Mouse (Mus musculus): Measurements from ENCODE around the gene Ube2cbp. TPM values are rescaled to one million over a fixed set of nuclear protein-coding genes. Genes with fewer than 3 reads are reported as not detected.

Gene Ube2cbp
- polyA plus RNA-seq, 1 experiment from 2014 or later: 5.3 TPM

- in situ Hi-C loops (cut with MboI; ENCODE audit: low pct_unique_long_range_greater_than_20kb): no loop called here
- ATAC-seq: no peak
- CTCF ChIA-PET: no interaction called here
Measured at GRCm38 (mm10) chr9:86328270-86328669, 136.5 kb downstream of the Ube2cbp start.

DNA sequence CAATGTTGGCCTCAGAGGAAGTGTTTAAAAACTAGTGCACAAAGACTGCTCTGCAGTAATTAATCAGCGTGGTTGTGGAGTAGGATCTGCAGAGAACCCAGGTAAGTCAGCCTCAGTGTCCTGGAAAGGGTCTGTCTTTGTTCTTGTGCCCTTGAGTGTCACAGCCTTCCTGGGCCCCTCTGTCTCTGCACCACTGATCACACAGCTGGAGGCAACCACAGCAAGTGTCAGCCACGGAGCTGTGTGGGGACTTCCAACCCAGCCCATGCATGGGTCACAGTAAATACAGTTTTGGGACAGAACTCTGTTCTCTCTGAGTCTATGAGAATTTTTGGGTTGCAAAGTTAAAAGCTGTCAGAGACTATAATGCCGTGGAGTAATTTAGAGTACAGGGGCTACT is 137.4 kb downstream of the Ube2cbp start:
- ChIA-PET CTCF (no interaction called here), POLR2A (no interaction called here)
- TF ChIP-seq CTCF (IDR thresholded peaks at IDR 0.05): no peak
- DNase-seq (ENCODE audit: low read depth, low spot score) (no peak), ATAC-seq (peak; percentile 57)
- H3K27me3 ChIP-seq: no peaks in the 10 kb centered on the region
- in situ Hi-C loops (cut with MboI; ENCODE audit: low pct_unique_long_range_greater_than_20kb): no loop called here

More at GRCm38 (mm10) chr9:86328270-86328669, 136.5 kb downstream of the Ube2cbp start:
- no peaks in the 10 kb centered on the region for H3K27me3 ChIP-seq
- POLR2A ChIA-PET: no interaction called here
- TF ChIP-seq CTCF (IDR thresholded peaks at IDR 0.05): no peak
- no peak for DNase-seq (ENCODE audit: low read depth, low spot score)

DNA sequence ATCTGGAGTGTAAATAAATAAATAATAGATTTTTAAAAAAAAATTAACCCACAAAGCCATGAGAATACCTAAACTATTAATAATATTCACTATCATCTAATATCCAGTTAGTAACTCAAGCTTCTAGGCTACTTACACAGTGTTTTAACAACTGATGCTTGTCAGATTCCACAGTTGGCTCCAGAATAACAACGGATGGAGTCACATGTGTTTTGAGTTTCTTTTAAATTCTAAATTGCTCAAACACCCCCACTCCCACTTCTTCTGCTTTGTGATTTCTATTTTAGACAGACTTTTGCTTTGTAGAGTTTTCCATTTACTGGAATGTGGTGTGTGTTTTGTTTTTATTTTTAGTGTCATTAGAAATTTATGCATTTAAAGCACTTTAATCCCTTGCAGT is 140.0 kb downstream of the Ube2cbp start:
- POLR2A ChIA-PET: no interaction called here
- no peaks in the 10 kb centered on the region for H3K27me3 ChIP-seq
- ATAC-seq: no peak
- no peak for DNase-seq (ENCODE audit: low read depth, low spot score)
- in situ Hi-C loops (cut with MboI; ENCODE audit: low pct_unique_long_range_greater_than_20kb): no loop called here
- no peak for TF ChIP-seq CTCF (IDR thresholded peaks at IDR 0.05)
- CTCF ChIA-PET: no interaction called here

- H3K27me3 ChIP-seq: no peaks in the 10 kb centered on the region
- ATAC-seq (no peak), DNase-seq (ENCODE audit: low read depth, low spot score) (no peak)
- ChIA-PET CTCF (interaction anchor here (1.3 kb wide), 1 partner anchor 15 kb away, joined by 6 read pairs; no protein-coding TSS in a partner anchor), POLR2A (no interaction called here)
- in situ Hi-C loops (cut with MboI; ENCODE audit: low pct_unique_long_range_greater_than_20kb): loop anchor here (5.0 kb wide), 1 partner anchor 62 kb away; no protein-coding TSS in a partner anchor
- no peak for TF ChIP-seq CTCF (IDR thresholded peaks at IDR 0.05)
Measured at GRCm38 (mm10) chr9:86319516-86320140, 145.1 kb downstream of the Ube2cbp start.

DNA sequence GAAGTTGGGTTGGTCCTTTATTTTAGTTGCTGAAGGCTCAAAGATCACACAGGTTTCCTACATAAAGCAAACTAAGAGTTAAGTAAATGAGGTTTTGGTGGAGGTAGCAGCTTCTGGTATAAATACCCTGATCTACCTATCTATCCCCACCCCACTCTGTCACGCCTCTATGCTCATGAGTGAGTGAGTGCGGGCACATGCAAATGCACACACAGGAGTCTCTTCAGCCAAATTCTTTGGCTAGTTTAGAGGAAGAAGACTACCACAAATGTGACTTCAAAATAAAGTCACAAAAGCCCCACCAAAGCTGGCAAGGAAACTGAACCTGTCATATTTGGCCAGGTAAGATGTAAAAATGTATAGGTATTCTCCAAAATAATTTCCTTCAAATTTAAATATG is 149.1 kb downstream of the Ube2cbp start:
- TF ChIP-seq CTCF (IDR thresholded peaks at IDR 0.05): no peak
- DNase-seq (ENCODE audit: low read depth, low spot score) (no peak), ATAC-seq (no peak)
- ChIA-PET POLR2A (no interaction called here), CTCF (no interaction called here)
- in situ Hi-C loops (cut with MboI; ENCODE audit: low pct_unique_long_range_greater_than_20kb): loop anchor here (5.0 kb wide), 1 partner anchor 58 kb away; no protein-coding TSS in a partner anchor
- H3K27me3 ChIP-seq: no peaks in the 10 kb centered on the region

- in situ Hi-C loops (cut with MboI; ENCODE audit: low pct_unique_long_range_greater_than_20kb): no loop called here
- no peaks in the 10 kb centered on the region for H3K27me3 ChIP-seq
- TF ChIP-seq CTCF (IDR thresholded peaks at IDR 0.05): no peak
- ChIA-PET POLR2A (no interaction called here), CTCF (no interaction called here)
- DNase-seq (ENCODE audit: low read depth, low spot score): no peak
- ATAC-seq: no peak
Measured at GRCm38 (mm10) chr9:86308616-86309015, 156.1 kb downstream of the Ube2cbp start.

- DNase-seq (ENCODE audit: low read depth, low spot score) (no peak), ATAC-seq (no peak)
- no peak for TF ChIP-seq CTCF (IDR thresholded peaks at IDR 0.05)
- no peaks in the 10 kb centered on the region for H3K27me3 ChIP-seq
- ChIA-PET CTCF (no interaction called here), POLR2A (interaction anchor here (0.6 kb wide), 1 partner anchor 210 kb away, joined by 3 read pairs; no protein-coding TSS in a partner anchor)
- in situ Hi-C loops (cut with MboI; ENCODE audit: low pct_unique_long_range_greater_than_20kb): no loop called here
Measured at GRCm38 (mm10) chr9:86306556-86306955, 158.2 kb downstream of the Ube2cbp start.

DNA sequence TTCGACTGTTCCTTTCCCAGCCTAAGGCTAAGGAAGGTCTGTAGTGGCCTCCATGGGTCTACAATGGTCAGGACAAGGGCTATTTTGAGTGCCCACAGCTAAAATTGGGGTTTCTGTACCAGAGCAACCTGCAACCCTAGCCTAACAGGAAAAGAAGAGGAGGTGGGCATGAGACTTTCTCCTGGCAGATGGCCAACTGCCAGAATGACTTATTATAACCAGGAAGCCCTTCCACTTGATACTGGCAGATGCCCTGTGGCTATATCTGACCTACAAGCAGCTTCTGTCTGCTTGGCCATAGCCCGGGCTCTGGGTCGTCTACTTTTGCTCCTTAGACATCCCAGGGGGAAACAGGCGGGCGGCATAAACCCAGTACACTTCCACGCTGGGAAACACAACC is 163.3 kb downstream of the Ube2cbp start:
- no peak for TF ChIP-seq CTCF (IDR thresholded peaks at IDR 0.05)
- ATAC-seq: no peak
- in situ Hi-C loops (cut with MboI; ENCODE audit: low pct_unique_long_range_greater_than_20kb): no loop called here
- ChIA-PET POLR2A (interaction anchor here (0.6 kb wide), 2 partner anchors 24 to 385 kb away, joined by 5 to 6 read pairs; no protein-coding TSS in a partner anchor), CTCF (no interaction called here)
- no peaks in the 10 kb centered on the region for H3K27me3 ChIP-seq
- DNase-seq (ENCODE audit: low read depth, low spot score): no peak

DNA sequence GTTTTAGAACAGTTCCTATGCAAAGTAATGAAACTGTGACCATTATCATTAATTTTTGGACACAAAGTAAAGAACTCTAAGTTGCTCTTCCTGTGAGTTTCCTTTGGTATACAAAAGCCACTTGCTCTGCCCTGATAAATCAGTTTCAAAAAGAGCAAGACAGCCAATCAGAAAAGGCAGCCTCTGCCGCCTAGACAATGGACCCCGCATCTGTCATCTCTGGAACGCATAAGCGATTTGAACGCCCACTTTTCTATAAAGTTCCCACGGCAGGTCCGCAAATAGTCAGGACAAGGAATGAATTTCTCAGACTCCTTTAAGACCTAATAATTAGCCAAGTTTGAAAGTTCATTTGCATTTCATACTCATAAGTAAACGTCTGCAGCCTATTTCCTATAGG is 166.2 kb downstream of the Ube2cbp start:
- ATAC-seq (no peak), DNase-seq (ENCODE audit: low read depth, low spot score) (no peak)
- in situ Hi-C loops (cut with MboI; ENCODE audit: low pct_unique_long_range_greater_than_20kb): no loop called here
- CTCF ChIA-PET: no interaction called here
- no peak for TF ChIP-seq CTCF (IDR thresholded peaks at IDR 0.05)
- no peaks in the 10 kb centered on the region for H3K27me3 ChIP-seq
- POLR2A ChIA-PET: no interaction called here

GRCm38 (mm10) chr9:86298131-86298530 is 166.6 kb downstream of the Ube2cbp start:
- no peaks in the 10 kb centered on the region for H3K27me3 ChIP-seq
- ChIA-PET CTCF (no interaction called here), POLR2A (no interaction called here)
- TF ChIP-seq CTCF (IDR thresholded peaks at IDR 0.05): no peak
- DNase-seq (ENCODE audit: low read depth, low spot score) (no peak), ATAC-seq (no peak)
- in situ Hi-C loops (cut with MboI; ENCODE audit: low pct_unique_long_range_greater_than_20kb): no loop called here

GRCm38 (mm10) chr9:86296683-86297638 is 167.8 kb downstream of the Ube2cbp start:
- ChIA-PET POLR2A (no interaction called here), CTCF (interaction anchor here (0.7 kb wide), 1 partner anchor 9 kb away, joined by 3 read pairs; no protein-coding TSS in a partner anchor)
- ATAC-seq (no peak), DNase-seq (ENCODE audit: low read depth, low spot score) (no peak)
- no peak for TF ChIP-seq CTCF (IDR thresholded peaks at IDR 0.05)
- no peaks in the 10 kb centered on the region for H3K27me3 ChIP-seq
- in situ Hi-C loops (cut with MboI; ENCODE audit: low pct_unique_long_range_greater_than_20kb): no loop called here

Measured in Patski (cell line).